Mouse (Mus musculus): ENCODE measurements around the gene Scn3a.

GRCm38 (mm10) chr2:65414237-65414636, 153.2 kb downstream of the Scn3a start:
- TF ChIP-seq POLR2AphosphoS2 (IDR thresholded peaks at IDR 0.05; ENCODE audit: insufficient read length, low read depth) (no peak), MAX (IDR thresholded peaks at IDR 0.05; ENCODE audit: low read depth) (no peak), POLR2A (IDR thresholded peaks at IDR 0.05; ENCODE audit: insufficient read length, low read depth) (no peak), TCF12 (IDR thresholded peaks at IDR 0.05; ENCODE audit: insufficient read depth, poor library complexity, severe bottlenecking) (no peak), SRF (IDR thresholded peaks at IDR 0.05; ENCODE audit: control insufficient read depth, insufficient read length, low read depth) (no peak), USF1 (IDR thresholded peaks at IDR 0.05; ENCODE audit: low read depth) (no peak)

Measured in myocyte (in vitro differentiated cells).